Mouse (Mus musculus) midbrain, embryonic 14.5 days (tissue): ENCODE data around the gene Zbtb46. TPM values are rescaled to one million over a fixed set of nuclear protein-coding genes. Genes with fewer than 3 reads are reported as not detected.
A peak's percentile ranks its signal among the peaks of the same experiment; 100 is the strongest.
"Not testable (repeated sequence)": the region's sequence is repeated elsewhere in the genome, so short reads cannot be mapped to it uniquely, and the experiment has no call there.

Experiments
- ATAC-seq: fragments of 200-750 bp; cut with Nextera tagmentation; 2 replicates; pipeline ENCODE4 v1.8.0; 2017; ENCODE audit warnings: moderate number of reproducible peaks, moderate library complexity; ENCODE audit not compliant: low FRiP score, low TSS enrichment
- DNase-seq: peaks from one replicate; pipeline ENCODE4 v3.0.0-alpha.2; 2015
- H3K27ac ChIP-seq: fragments of 300-500 bp; sonication (generic); replicated peaks from 2 replicates; pipeline ENCODE4 v1.5.1; 2014; ENCODE audit warnings: mild to moderate bottlenecking, low read depth, low read length, moderate library complexity
- H3K27me3 ChIP-seq: fragments of 300-500 bp; sonication (generic); 2 replicates; pipeline ENCODE4 v1.6.1; 2014; ENCODE audit warnings: low read length, control low read depth, mixed read lengths; ENCODE audit not compliant: control insufficient read depth, insufficient read depth
- H3K36me3 ChIP-seq: fragments of 300-500 bp; sonication (generic); 2 replicates; pipeline ENCODE4 v1.6.1; 2014; ENCODE audit warnings: low read length, control low read depth; ENCODE audit not compliant: control insufficient read depth, insufficient read depth
- H3K4me1 ChIP-seq: fragments of 300-500 bp; sonication (generic); 2 replicates; pipeline ENCODE4 v1.6.1; 2014; ENCODE audit warnings: mild to moderate bottlenecking, antibody characterized with exemption, low read length, control low read depth; ENCODE audit not compliant: control insufficient read depth, insufficient read depth
- H3K4me2 ChIP-seq: fragments of 300-500 bp; sonication (generic); 2 replicates; pipeline ENCODE4 v1.6.1; 2014; ENCODE audit warnings: mild to moderate bottlenecking, low read length, moderate library complexity
- H3K4me3 ChIP-seq: fragments of 300-500 bp; sonication (generic); replicated peaks from 2 replicates; pipeline ENCODE4 v1.5.1; 2014; ENCODE audit warnings: low read depth, low read length
- H3K9ac ChIP-seq: fragments of 300-500 bp; sonication (generic); replicated peaks from 2 replicates; pipeline ENCODE4 v1.6.1; 2014; ENCODE audit warnings: mild to moderate bottlenecking, low read length, moderate library complexity
- H3K9me3 ChIP-seq: fragments of 300-500 bp; sonication (generic); 2 replicates; pipeline ENCODE4 v1.6.1; 2016; ENCODE audit warnings: low read length, control low read depth, mixed read lengths; ENCODE audit not compliant: control insufficient read depth
- WGBS: fragments of 180-500 bp; shearing (Covaris S2); extraction: QIAGEN DNeasy Blood & Tissue Kit; methylation state at CpG from one replicate; pipeline ENCODE4 v1.1.7; 2014; 5-methylcytosine and 5-hydroxymethylcytosine counted together
- polyA plus RNA-seq: library from polyadenylated mRNA; unstranded; fragments of >200 nt; fragmentation: Nextera tagmentation; extraction: Ambion mirVana; gene quantifications from 2 replicates; pipeline ENCODE4 v1.2.1, GENCODE M21; 2014

The Zbtb46 gene
- 18.8 and 22.2 TPM in 2 replicates for polyA plus RNA-seq

DNA sequence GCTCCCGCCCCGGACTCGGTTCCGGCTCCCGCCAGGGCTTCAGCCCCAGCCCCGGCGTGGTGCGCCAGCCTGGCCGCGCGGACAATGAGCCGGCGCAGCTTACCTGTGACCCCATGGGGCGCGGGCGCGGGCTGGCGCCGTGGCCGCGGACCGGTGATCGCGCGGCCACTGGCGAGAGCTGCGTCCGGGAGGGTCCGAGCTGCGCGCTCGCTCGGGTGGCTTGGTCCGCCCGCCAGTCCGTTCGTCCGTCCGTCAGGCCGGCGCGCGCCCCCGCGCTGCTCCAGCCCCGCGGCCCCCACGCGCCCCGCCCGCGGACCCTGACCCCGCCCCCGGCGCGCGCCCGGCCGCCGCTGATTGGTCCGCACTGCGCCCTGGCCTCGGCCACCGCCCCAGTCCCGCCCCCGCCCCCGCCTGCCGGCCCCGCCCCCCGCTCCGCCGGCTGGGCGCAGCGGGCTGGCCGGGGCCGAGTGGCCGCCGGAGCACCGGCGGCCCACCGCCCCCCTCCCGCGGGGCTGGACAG lies at the start of gene Zbtb46:
Gene Zbtb46, minus strand, starts transcription at position 274 of the 520 bp plus-strand sequence.
- Histone ChIP-seq H3K9ac (peak within 1 kb of the TSS; percentile 93), H3K27ac (peak within 1 kb of the TSS; percentile 79), H3K4me2 (peak within 1 kb of the TSS; percentile 91), H3K27me3 (peaks cover 7% of the 10 kb centered on the region; the same call in 1 of the 2 replicates), H3K4me1 (peaks cover 10% of the 10 kb centered on the region; the same call in 1 of the 2 replicates), H3K9me3 (no peaks in the 10 kb centered on the region), H3K36me3 (no peaks in the 10 kb centered on the region), H3K4me3 (peak within 1 kb of the TSS; percentile 98)
- DNase-seq (peak; percentile 91), ATAC-seq (peak; percentile 93)
- WGBS = under 1% methylated on average over 66 of the region's 83 CpGs

DNA sequence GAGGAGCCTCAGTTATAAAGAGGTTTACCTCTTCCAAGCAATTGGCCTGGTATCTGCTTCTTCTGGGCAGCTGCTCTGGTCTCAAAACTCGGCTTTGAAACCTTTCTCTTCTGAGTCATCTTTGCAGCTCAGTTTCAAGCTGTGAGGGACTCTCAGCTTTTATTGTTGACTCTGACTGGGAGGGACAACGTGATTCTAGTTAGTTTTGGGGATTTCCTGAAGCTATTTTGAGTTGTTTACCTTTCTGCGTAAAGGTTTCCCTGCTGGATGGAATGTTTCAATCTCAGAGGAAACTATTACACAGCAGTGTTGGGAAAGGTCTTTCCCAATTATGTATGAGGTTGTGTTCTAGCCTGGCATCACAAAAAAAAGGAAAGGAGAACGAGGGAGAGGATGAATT lies 39.4 kb upstream of the Zbtb46 start:
- Histone ChIP-seq H3K36me3 (peaks cover 38% of the 10 kb centered on the region), H3K4me3 (no peak overlapping the region), H3K9ac (no peak overlapping the region), H3K27me3 (no peaks in the 10 kb centered on the region), H3K4me2 (no peak overlapping the region), H3K27ac (no peak overlapping the region), H3K9me3 (no peaks in the 10 kb centered on the region), H3K4me1 (peaks cover 8% of the 10 kb centered on the region; the same call in 1 of the 2 replicates)
- DNase-seq = no peak
- WGBS = 81% methylated on average over 4 of the region's 4 CpGs
- no peak for ATAC-seq

DNA sequence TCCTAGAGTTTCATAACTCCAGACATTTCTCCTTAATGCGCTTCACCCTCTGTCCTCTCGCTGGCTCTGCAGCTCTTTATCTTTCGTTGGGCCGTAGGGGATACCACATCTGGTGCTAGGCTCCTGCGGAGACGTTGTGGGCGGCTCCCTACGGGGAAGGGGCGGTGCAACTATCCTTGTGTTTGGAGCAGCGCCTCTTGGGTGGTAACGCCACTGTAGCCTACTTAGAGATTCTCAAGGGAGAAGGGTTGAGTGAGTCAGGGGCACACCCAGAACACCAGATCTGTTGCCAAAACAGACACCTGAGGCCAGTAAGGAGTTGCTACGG lies 38.3 kb upstream of the Zbtb46 start:
- Histone ChIP-seq H3K36me3 (peaks cover 29% of the 10 kb centered on the region), H3K9me3 (no peaks in the 10 kb centered on the region), H3K27me3 (no peaks in the 10 kb centered on the region), H3K4me1 (peaks cover 8% of the 10 kb centered on the region; the same call in 1 of the 2 replicates), H3K4me2 (peak overlapping the region; percentile 97), H3K27ac (peak overlapping the region; percentile 82), H3K4me3 (peak overlapping the region; percentile 78), H3K9ac (peak overlapping the region; percentile 89)
- DNase-seq (peak; percentile 29), ATAC-seq (peak; percentile 26; the same call in 1 of the 2 replicates)
- under 1% methylated on average over 12 of the region's 12 CpGs for WGBS

DNA sequence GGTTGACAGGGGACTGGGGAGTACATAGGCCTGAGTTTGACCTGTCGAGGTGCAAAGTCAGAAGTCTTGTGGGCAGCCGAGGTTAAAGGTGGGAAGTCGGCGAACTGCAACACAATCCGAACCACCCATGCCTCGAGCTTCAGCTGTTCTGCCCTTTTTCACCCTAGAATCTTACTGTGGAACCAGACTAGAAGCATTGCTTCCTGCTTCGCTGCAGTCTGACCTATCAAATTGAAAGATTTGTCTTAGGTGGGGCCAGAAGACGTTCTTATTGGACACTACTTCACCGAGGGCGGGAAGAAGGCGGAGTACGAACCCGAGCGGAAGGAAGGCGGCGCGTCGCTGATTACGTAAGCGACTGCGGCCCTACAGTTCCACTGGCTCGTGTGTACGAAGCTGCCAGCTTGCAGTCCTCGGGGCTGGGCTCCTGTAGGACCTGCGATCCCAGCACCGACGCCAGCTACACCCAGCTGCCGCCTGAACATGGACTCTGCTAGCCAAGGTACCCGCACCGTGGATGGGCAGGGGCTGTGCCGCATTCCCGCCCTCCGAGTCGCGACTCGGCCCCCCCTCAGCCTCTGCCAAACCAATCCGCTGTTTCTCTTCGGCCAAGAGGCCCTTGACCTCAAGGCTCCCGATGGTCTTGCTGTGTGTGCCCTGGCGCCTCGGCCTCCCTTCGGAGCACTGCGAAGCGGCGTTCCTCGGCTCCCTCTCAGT lies 37.8 kb upstream of the Zbtb46 start, which contains the start of gene Tpd52l2:
Gene Tpd52l2, plus strand, starts transcription at position 312 of the 717 bp plus-strand sequence.
- Histone ChIP-seq H3K27me3 (no peaks in the 10 kb centered on the region), H3K27ac (peak within 1 kb of the TSS; percentile 82), H3K4me1 (peaks cover 8% of the 10 kb centered on the region; the same call in 1 of the 2 replicates), H3K9ac (peak within 1 kb of the TSS; percentile 89), H3K36me3 (peaks cover 24% of the 10 kb centered on the region), H3K4me3 (peak within 1 kb of the TSS; percentile 78), H3K4me2 (peak within 1 kb of the TSS; percentile 97), H3K9me3 (no peaks in the 10 kb centered on the region)
- DNase-seq = peak; percentile 98
- under 1% methylated on average over 46 of the region's 46 CpGs for WGBS
- peak; percentile 97 for ATAC-seq

DNA sequence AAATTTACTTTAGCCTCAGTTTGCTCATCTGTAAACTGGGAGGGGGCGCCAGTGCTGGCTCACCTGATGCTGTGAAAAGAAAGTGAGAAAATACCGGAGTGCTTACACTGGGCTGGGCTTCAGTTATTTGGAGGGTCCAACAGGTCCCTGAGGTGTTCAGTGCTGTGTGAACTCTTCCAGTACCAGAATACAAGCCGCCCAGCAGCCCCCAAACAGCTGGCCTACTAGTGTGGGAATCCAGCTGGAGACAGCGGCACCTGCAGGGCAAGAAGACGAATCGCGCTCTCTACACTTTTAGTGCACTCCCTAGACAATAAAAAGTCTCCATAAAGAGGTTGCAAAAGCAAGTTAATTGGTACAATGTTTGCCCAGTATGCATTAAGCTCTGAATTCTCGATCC lies 37.1 kb upstream of the Zbtb46 start:
- H3K4me1 ChIP-seq = peaks cover 8% of the 10 kb centered on the region; the same call in 1 of the 2 replicates
- H3K9ac ChIP-seq = peak overlapping the region; percentile 89
- H3K4me2 ChIP-seq = peak overlapping the region; percentile 97
- no peaks in the 10 kb centered on the region for H3K9me3 ChIP-seq
- H3K27ac ChIP-seq = peak overlapping the region; percentile 67; the same call in 1 of the 2 replicates
- peak; percentile 35; the same call in 1 of the 2 replicates for ATAC-seq
- 13% methylated on average over 8 of the region's 8 CpGs for WGBS
- peak; percentile 79 for DNase-seq
- no peaks in the 10 kb centered on the region for H3K27me3 ChIP-seq
- peak overlapping the region; percentile 78 for H3K4me3 ChIP-seq
- H3K36me3 ChIP-seq = peaks cover 17% of the 10 kb centered on the region

DNA sequence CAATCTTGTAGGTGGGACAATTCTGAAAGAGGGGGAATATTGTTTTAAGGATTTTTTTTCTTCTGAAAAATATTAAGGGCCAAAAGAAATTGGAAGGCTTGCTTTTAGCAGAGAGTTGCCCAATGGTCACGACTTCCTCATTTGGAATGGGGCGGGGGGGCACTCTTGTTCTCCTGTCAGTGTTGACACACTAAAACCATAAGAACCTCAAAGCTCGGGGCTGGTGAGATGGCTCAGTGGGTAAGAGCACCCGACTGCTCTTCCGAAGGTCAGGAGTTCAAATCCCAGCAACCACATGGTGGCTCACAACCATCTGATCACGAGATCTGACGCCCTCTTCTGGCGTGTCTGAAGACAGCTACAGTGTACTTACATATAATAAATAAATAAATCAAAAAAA lies 36.6 kb upstream of the Zbtb46 start:
- not testable (repeated sequence) for DNase-seq, H3K4me2 ChIP-seq, H3K4me3 ChIP-seq

DNA sequence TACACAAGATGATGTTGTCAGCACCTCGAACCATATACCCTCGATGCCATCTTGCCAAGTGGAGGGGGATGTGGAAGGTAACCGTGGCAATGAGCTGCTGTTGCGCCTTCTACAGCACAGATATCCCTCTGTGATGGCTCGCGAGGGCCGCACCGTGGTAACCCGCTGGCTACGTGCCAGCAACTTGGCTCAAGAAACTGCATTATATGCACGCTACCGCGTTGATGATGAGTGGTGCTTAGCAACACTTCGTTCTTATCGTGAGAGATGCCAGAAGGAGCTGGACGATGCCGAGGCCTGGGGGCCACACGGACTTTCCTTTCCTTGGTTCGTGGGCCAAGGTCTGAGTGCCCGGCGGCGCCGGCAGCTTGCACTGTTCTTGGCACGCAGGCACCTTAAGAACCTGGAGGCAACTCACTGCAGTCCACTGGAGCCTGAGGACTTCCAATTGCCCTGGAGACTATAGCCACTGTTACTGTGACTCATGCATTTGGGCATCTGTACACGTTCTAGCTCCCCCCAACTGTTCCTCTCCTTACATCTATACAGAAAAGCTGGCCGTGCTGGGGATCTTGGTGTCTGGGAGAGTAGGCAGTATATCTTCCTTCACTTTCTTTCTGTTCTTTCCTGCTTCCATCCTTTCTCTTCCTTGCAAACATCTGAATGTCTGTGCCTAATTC lies 35.2 kb upstream of the Zbtb46 start:
- Histone ChIP-seq H3K4me3 (no peak overlapping the region), H3K36me3 (no peaks in the 10 kb centered on the region), H3K4me2 (no peak overlapping the region), H3K9ac (no peak overlapping the region), H3K4me1 (peaks cover 8% of the 10 kb centered on the region; the same call in 1 of the 2 replicates), H3K27ac (no peak overlapping the region), H3K27me3 (no peaks in the 10 kb centered on the region), H3K9me3 (no peaks in the 10 kb centered on the region)
- ATAC-seq = no peak
- WGBS = 74% methylated on average over 26 of the region's 26 CpGs
- peak; percentile 23 for DNase-seq

More for the DNA sequence above, 36.6 kb upstream of the Zbtb46 start:
- ATAC-seq, H3K27me3 ChIP-seq, H3K27ac ChIP-seq, H3K9me3 ChIP-seq, H3K9ac ChIP-seq, H3K4me1 ChIP-seq: not testable (repeated sequence)
- peaks cover 12% of the 10 kb centered on the region for H3K36me3 ChIP-seq
- WGBS = 64% methylated on average over 8 of the region's 8 CpGs

DNA sequence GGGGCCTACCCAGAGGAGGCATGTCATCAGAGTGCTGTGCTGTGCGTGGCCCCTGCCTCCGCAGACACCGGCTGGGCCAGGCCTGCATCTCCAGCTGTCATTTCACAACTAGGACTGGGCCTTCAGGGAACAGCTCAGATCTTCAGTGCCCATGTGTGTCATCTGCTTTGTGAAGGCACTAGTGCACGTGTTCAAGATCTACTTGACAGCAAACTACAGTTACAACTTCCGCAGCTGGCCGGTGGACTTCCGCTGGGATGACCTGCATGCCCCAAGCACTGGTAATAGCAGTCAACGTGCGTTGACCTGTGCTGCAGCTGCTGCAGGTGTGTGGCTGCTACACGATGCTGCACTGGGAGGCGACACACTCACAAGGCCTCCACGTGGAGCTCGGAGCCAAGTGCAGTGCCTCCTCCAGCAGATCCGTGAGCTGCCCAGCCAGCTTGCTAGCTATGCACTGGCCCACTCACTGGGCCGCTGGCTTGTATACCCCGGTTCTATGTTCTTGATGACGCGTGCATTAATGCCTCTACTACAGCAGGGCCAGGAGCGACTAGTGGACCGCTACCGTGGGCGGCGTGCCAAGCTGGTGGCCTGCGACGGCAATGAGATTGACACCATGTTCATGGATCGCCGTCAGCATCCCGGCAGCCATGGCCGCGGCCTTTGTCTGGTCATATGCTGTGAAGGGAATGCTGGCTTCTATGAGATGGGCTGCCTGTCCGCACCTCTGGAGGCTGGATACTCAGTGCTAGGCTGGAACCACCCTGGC lies 34.1 kb upstream of the Zbtb46 start, which contains the start of gene Abhd16b:
Gene Abhd16b, plus strand, starts transcription at position 51 of the 772 bp plus-strand sequence.
- DNase-seq = no peak
- H3K27ac ChIP-seq = no peak within 1 kb of the TSS
- no peak within 1 kb of the TSS for H3K4me2 ChIP-seq
- no peak within 1 kb of the TSS for H3K4me3 ChIP-seq
- H3K4me1 ChIP-seq = peaks cover 6% of the 10 kb centered on the region; the same call in 1 of the 2 replicates
- 85% methylated on average over 31 of the region's 31 CpGs for WGBS
- no peaks in the 10 kb centered on the region for H3K9me3 ChIP-seq
- no peak within 1 kb of the TSS for H3K9ac ChIP-seq
- H3K27me3 ChIP-seq = no peaks in the 10 kb centered on the region
- no peaks in the 10 kb centered on the region for H3K36me3 ChIP-seq
- ATAC-seq = no peak
